Mouse (Mus musculus) gastrocnemius, adult 8-10 months (tissue): Measurements from ENCODE around the gene Iqcf1. TPM values are rescaled to one million over a fixed set of nuclear protein-coding genes. Genes with fewer than 3 reads are reported as not detected.
"Not testable (repeated sequence)": the region's sequence is repeated elsewhere in the genome, so short reads cannot be mapped to it uniquely, and the experiment has no call there.

Source experiments
- DNase-seq, 2 experiments: peaks; one replicate each; pipeline ENCODE4 v3.0.0; 2022; ENCODE audit warnings: low spot score in 2 of 2
- total RNA-seq, 4 experiments: library from RNA; stranded (reverse); gene quantifications; 2 replicates each; pipeline ENCODE4 v1.2.4; 2022

Iqcf1 gene
- total RNA-seq, 4 experiments from 2014 or later: not detected

GRCm38 (mm10) chr9:106481676-106482075 lies 18.1 kb upstream of the Iqcf1 start:
- peak in 1 of 2 experiments; percentile 1 for DNase-seq

GRCm38 (mm10) chr9:106482578-106483115 lies 17.1 kb upstream of the Iqcf1 start:
- DNase-seq: no peak

GRCm38 (mm10) chr9:106483136-106483535 lies 16.6 kb upstream of the Iqcf1 start:
- DNase-seq: peak in 1 of 2 experiments; percentile 1

- no peak for DNase-seq
These were observed 16.2 kb upstream of the Iqcf1 start for GRCm38 (mm10) chr9:106483606-106484005.

GRCm38 (mm10) chr9:106485076-106485475 lies 14.7 kb upstream of the Iqcf1 start:
- no peak for DNase-seq

- DNase-seq: not testable (repeated sequence)
These were observed 12.2 kb upstream of the Iqcf1 start for GRCm38 (mm10) chr9:106487602-106488001.

- DNase-seq: no peak
These were observed 2.1 kb downstream of the Iqcf1 start for GRCm38 (mm10) chr9:106501846-106502245.

- no peak for DNase-seq
These were observed 4.5 kb downstream of the Iqcf1 start for GRCm38 (mm10) chr9:106504246-106504645.

- DNase-seq: no peak
These were observed 9.6 kb downstream of the Iqcf1 start for GRCm38 (mm10) chr9:106509356-106509755.

GRCm38 (mm10) chr9:106512729-106513450 lies 13.1 kb downstream of the Iqcf1 start:
- DNase-seq: no peak

GRCm38 (mm10) chr9:106513566-106513965 lies 13.8 kb downstream of the Iqcf1 start:
- DNase-seq: no peak

- no peak for DNase-seq
These were observed 14.5 kb downstream of the Iqcf1 start, which contains the start of gene Iqcf5 for GRCm38 (mm10) chr9:106514273-106514672. TSS of gene Iqcf5 (plus strand) at chr9:106514573.

GRCm38 (mm10) chr9:106519433-106519832 lies 19.7 kb downstream of the Iqcf1 start:
- DNase-seq: no peak

- DNase-seq: no peak
These were observed 20.1 kb downstream of the Iqcf1 start for GRCm38 (mm10) chr9:106519909-106520308.

GRCm38 (mm10) chr9:106531833-106532232 lies 32.1 kb downstream of the Iqcf1 start:
- no peak for DNase-seq

- no peak for DNase-seq
These were observed 34.5 kb downstream of the Iqcf1 start for GRCm38 (mm10) chr9:106534296-106534695.

- no peak for DNase-seq
These were observed 35.2 kb downstream of the Iqcf1 start for GRCm38 (mm10) chr9:106534975-106535374.

Other genes with a start within 250 kb of the Iqcf1 start
- gene Poc1a, start 218.9 kb upstream of the Iqcf1 start, total RNA-seq: 1 to 10 TPM in 3 of 4 experiments, under 1 TPM in 1; 0.99 to 1.7 (median 1.3) TPM
- 10 to 100 TPM; 15.4 to 53.2 (median 35.0) TPM for gene Dusp7, start 131.3 kb upstream of the Iqcf1 start, total RNA-seq
- 100 to 1,000 TPM; 259 to 320 (median 274) TPM for gene Rpl29, start 70.5 kb upstream of the Iqcf1 start, total RNA-seq
- gene Acy1, start 61.6 kb upstream of the Iqcf1 start, total RNA-seq: 10 to 100 TPM in 2 of 4 experiments, 1 to 10 TPM in 2; 6.2 to 13.0 (median 9.1) TPM
- 1 to 10 TPM; 2.1 to 3.8 (median 3.3) TPM for gene Abhd14b, start 52.5 kb upstream of the Iqcf1 start, total RNA-seq
- 10 to 100 TPM; 15.2 to 17.8 (median 16.7) TPM for gene Abhd14a, start 52.3 kb upstream of the Iqcf1 start, total RNA-seq
- 10 to 100 TPM; 49.9 to 70.6 (median 61.3) TPM for gene Pcbp4, start 46.7 kb upstream of the Iqcf1 start, total RNA-seq
- under 1 TPM in 2 of 4 experiments, not detected in 2; 0.12 to 0.43 TPM for gene Gpr62, start 34.0 kb upstream of the Iqcf1 start, total RNA-seq
- 10 to 100 TPM; 16.8 to 26.0 (median 20.8) TPM for gene Rrp9, start 24.0 kb upstream of the Iqcf1 start, total RNA-seq
- gene Parp3, start 23.0 kb upstream of the Iqcf1 start, total RNA-seq: 10 to 100 TPM; 61.1 to 71.7 (median 70.1) TPM
- gene Iqcf5, start 14.6 kb downstream of the Iqcf1 start, total RNA-seq: not detected
- gene Iqcf3, start 61.7 kb downstream of the Iqcf1 start, total RNA-seq: not detected
- not detected for gene Iqcf4, start 71.0 kb downstream of the Iqcf1 start, total RNA-seq
- gene Iqcf6, start 126.6 kb downstream of the Iqcf1 start, total RNA-seq: not detected
- not detected for gene Grm2, start 156.1 kb downstream of the Iqcf1 start, total RNA-seq
- 10 to 100 TPM; 28.1 to 37.7 (median 33.5) TPM for gene Tex264, start 186.0 kb downstream of the Iqcf1 start, total RNA-seq